Mouse (Mus musculus) ovary, adult 2 months (tissue): ENCODE measurements around the gene Ccdc162. TPM values are rescaled to one million over a fixed set of nuclear protein-coding genes. Genes with fewer than 3 reads are reported as not detected.

Experiments used
- polyA plus RNA-seq: library from polyadenylated mRNA; depleted of rRNA; stranded (reverse); fragments of >200 nt; gene quantifications from 2 replicates; pipeline ENCODE4 v1.2.3, GENCODE M21; 2012; rRNA removed

Ccdc162 gene
- polyA plus RNA-seq = 4.0 and 4.2 TPM in 2 replicates

GRCm38 (mm10) chr10:41716029-41716897 lies at the start of gene Ccdc162:
TSS of gene Ccdc162 (minus strand) at chr10:41716634.

GRCm38 (mm10) chr10:41518981-41519618 lies 197.3 kb downstream of the Ccdc162 start, which contains the start of gene Cd164:
TSS of gene Cd164 (plus strand) at chr10:41519414.

GRCm38 (mm10) chr10:41489708-41490517 lies 226.5 kb downstream of the Ccdc162 start, which contains the start of the genes Smpd2 and Ppil6:
TSS of gene Smpd2 (minus strand) at chr10:41490369.
TSS of gene Ppil6 (plus strand) at chr10:41490439.

Other genes starting within 250 kb of the Ccdc162 start
- gene Mical1, start 240.3 kb downstream of the Ccdc162 start, polyA plus RNA-seq = 48.1 and 53.0 TPM in 2 replicates
- gene Smpd2, start 226.3 kb downstream of the Ccdc162 start, polyA plus RNA-seq = 74.9 and 102 TPM in 2 replicates
- 1.2 and 2.1 TPM in 2 replicates for gene Ppil6, start 226.2 kb downstream of the Ccdc162 start, polyA plus RNA-seq
- gene Cd164, start 197.2 kb downstream of the Ccdc162 start, polyA plus RNA-seq = 80.4 and 109 TPM in 2 replicates
- gene Cep57l1, start 93.2 kb upstream of the Ccdc162 start, polyA plus RNA-seq = 1.1 TPM in 2 replicates
- 28.4 and 31.6 TPM in 2 replicates for gene Sesn1, start 93.3 kb upstream of the Ccdc162 start, polyA plus RNA-seq